Mouse (Mus musculus) intestine, embryonic 16.5 days (tissue): ENCODE results near the gene BB287469. TPM values are rescaled to one million over a fixed set of nuclear protein-coding genes. Genes with fewer than 3 reads are reported as not detected.
"Not testable (repeated sequence)": the region's sequence is repeated elsewhere in the genome, so short reads cannot be mapped to it uniquely, and the experiment has no call there.

ENCODE experiments used
- ATAC-seq: fragments of 200-750 bp; cut with Nextera tagmentation; 2 replicates; pipeline ENCODE4 v1.8.0; 2017; ENCODE audit warnings: moderate TSS enrichment, moderate library complexity
- H3K27ac ChIP-seq: fragments of 300-500 bp; sonication (generic); 2 replicates; pipeline ENCODE4 v1.5.1; 2014; ENCODE audit warnings: mild to moderate bottlenecking, low read length
- H3K27me3 ChIP-seq: fragments of 300-500 bp; sonication (generic); replicated peaks from 2 replicates; pipeline ENCODE4 v1.6.1; 2014; ENCODE audit warnings: low read length, control low read depth, mixed read lengths; ENCODE audit not compliant: control insufficient read depth, insufficient read depth
- H3K36me3 ChIP-seq: fragments of 300-500 bp; sonication (generic); 2 replicates; pipeline ENCODE4 v1.6.1; 2014; ENCODE audit warnings: low read length, control low read depth; ENCODE audit not compliant: control insufficient read depth, insufficient read depth
- H3K4me1 ChIP-seq: fragments of 300-500 bp; sonication (generic); 2 replicates; pipeline ENCODE4 v1.6.1; 2014; ENCODE audit warnings: low read length, control low read depth, mixed read lengths; ENCODE audit not compliant: control insufficient read depth, insufficient read depth
- H3K4me2 ChIP-seq: fragments of 300-500 bp; sonication (generic); 2 replicates; pipeline ENCODE4 v1.6.1; 2014; ENCODE audit warnings: low read depth, low read length, control low read depth
- H3K4me3 ChIP-seq: fragments of 300-500 bp; sonication (generic); 2 replicates; pipeline ENCODE4 v1.5.1; 2014; ENCODE audit warnings: mild to moderate bottlenecking, low read length
- H3K9ac ChIP-seq: fragments of 300-500 bp; sonication (generic); 2 replicates; pipeline ENCODE4 v1.6.1; 2014; ENCODE audit warnings: low read depth, low read length
- H3K9me3 ChIP-seq: fragments of 300-500 bp; sonication (generic); 2 replicates; pipeline ENCODE4 v1.6.1; 2016; ENCODE audit warnings: low read length, control low read depth; ENCODE audit not compliant: control insufficient read depth
- WGBS: fragments of 180-500 bp; shearing (Covaris S2); extraction: QIAGEN DNeasy Blood & Tissue Kit; methylation state at CpG from one replicate; pipeline ENCODE4 v1.1.7; 2014; 5-methylcytosine and 5-hydroxymethylcytosine counted together
- polyA plus RNA-seq: library from polyadenylated mRNA; unstranded; fragments of >200 nt; fragmentation: Nextera tagmentation; extraction: Ambion mirVana; gene quantifications from 2 replicates; pipeline ENCODE4 v1.2.1, GENCODE M21; 2015

Gene BB287469
- polyA plus RNA-seq, result not detected in 2 replicates

- H3K36me3 ChIP-seq, H3K4me3 ChIP-seq, H3K9ac ChIP-seq, H3K4me2 ChIP-seq, H3K27ac ChIP-seq, ATAC-seq, H3K27me3 ChIP-seq, H3K4me1 ChIP-seq, H3K9me3 ChIP-seq: not testable (repeated sequence)
- 84% methylated on average over 5 of the region's 6 CpGs for WGBS
Measured at GRCm38 (mm10) chr12:87816277-87816676, at the start of gene BB287469. Gene BB287469 (plus strand): TSS chr12:87816577.

- H3K4me1 ChIP-seq, H3K27ac ChIP-seq, ATAC-seq, H3K4me3 ChIP-seq, H3K9me3 ChIP-seq, H3K4me2 ChIP-seq, H3K9ac ChIP-seq, H3K36me3 ChIP-seq, H3K27me3 ChIP-seq: not testable (repeated sequence)
- WGBS, result 89% methylated on average over 4 of the region's 4 CpGs
Measured at GRCm38 (mm10) chr12:87775655-87776054, 40.7 kb upstream of the BB287469 start, which contains the start of gene Gm21319. Gene Gm21319 (minus strand): TSS chr12:87775755.

- H3K4me2 ChIP-seq, H3K27ac ChIP-seq, H3K4me1 ChIP-seq, H3K9me3 ChIP-seq, H3K9ac ChIP-seq, H3K27me3 ChIP-seq, ATAC-seq, H3K36me3 ChIP-seq, H3K4me3 ChIP-seq: not testable (repeated sequence)
- WGBS, result 89% methylated on average over 1 of the region's 1 CpGs
Measured at GRCm38 (mm10) chr12:87795212-87795611, 21.2 kb upstream of the BB287469 start, which contains the start of gene Gm21936. Gene Gm21936 (plus strand): TSS chr12:87795512.

GRCm38 (mm10) chr12:87797971-87798370 is 18.4 kb upstream of the BB287469 start:
- ATAC-seq, H3K36me3 ChIP-seq, H3K27ac ChIP-seq, H3K9me3 ChIP-seq, H3K9ac ChIP-seq, H3K4me3 ChIP-seq, H3K27me3 ChIP-seq, H3K4me1 ChIP-seq, H3K4me2 ChIP-seq: not testable (repeated sequence)
- 89% methylated on average over 5 of the region's 5 CpGs for WGBS

- H3K27me3 ChIP-seq, H3K4me1 ChIP-seq, H3K27ac ChIP-seq, H3K9me3 ChIP-seq, H3K4me2 ChIP-seq, H3K4me3 ChIP-seq, H3K36me3 ChIP-seq, ATAC-seq, H3K9ac ChIP-seq: not testable (repeated sequence)
- 77% methylated on average over 1 of the region's 2 CpGs for WGBS
Measured at GRCm38 (mm10) chr12:87842239-87842638, 25.9 kb downstream of the BB287469 start, which contains the start of gene Gm2001. Gene Gm2001 (minus strand): TSS chr12:87842339.

GRCm38 (mm10) chr12:87850657-87851056 is 34.3 kb downstream of the BB287469 start:
- H3K27me3 ChIP-seq, H3K9me3 ChIP-seq, H3K36me3 ChIP-seq, H3K4me3 ChIP-seq, H3K4me1 ChIP-seq, H3K4me2 ChIP-seq, H3K9ac ChIP-seq, H3K27ac ChIP-seq, ATAC-seq: not testable (repeated sequence)
- WGBS, result no CpG with 5 or more reads among the region's 2 CpGs

GRCm38 (mm10) chr12:87856067-87856466 is 39.7 kb downstream of the BB287469 start:
- not testable (repeated sequence) for ATAC-seq

GRCm38 (mm10) chr12:87861740-87862692 is 45.6 kb downstream of the BB287469 start:
- H3K4me2 ChIP-seq, ATAC-seq, H3K36me3 ChIP-seq, H3K4me1 ChIP-seq, H3K9me3 ChIP-seq, H3K27ac ChIP-seq, H3K27me3 ChIP-seq, H3K4me3 ChIP-seq, H3K9ac ChIP-seq: not testable (repeated sequence)
- 84% methylated on average over 23 of the region's 23 CpGs for WGBS

More at GRCm38 (mm10) chr12:87856067-87856466, 39.7 kb downstream of the BB287469 start:
- not testable (repeated sequence) for H3K4me1 ChIP-seq, H3K9ac ChIP-seq, H3K4me3 ChIP-seq, H3K27me3 ChIP-seq, H3K9me3 ChIP-seq, H3K27ac ChIP-seq, H3K36me3 ChIP-seq, H3K4me2 ChIP-seq
- WGBS, result 70% methylated on average over 1 of the region's 1 CpGs

GRCm38 (mm10) chr12:87863638-87864037 is 47.3 kb downstream of the BB287469 start:
- H3K9me3 ChIP-seq, H3K9ac ChIP-seq, ATAC-seq, H3K36me3 ChIP-seq, H3K4me3 ChIP-seq, H3K4me2 ChIP-seq, H3K4me1 ChIP-seq, H3K27ac ChIP-seq, H3K27me3 ChIP-seq: not testable (repeated sequence)
- WGBS, result 91% methylated on average over 9 of the region's 11 CpGs
